Mouse (Mus musculus) heart, adult 2 months (tissue): ENCODE results near the gene Cacna1c.

Experiments used
- CTCF ChIP-seq: fragments of 200-600 bp; IDR thresholded peaks from 2 replicates; pipeline ENCODE4 v1.8.1; 2022; ENCODE audit warnings: antibody characterized with exemption, mild to moderate bottlenecking, moderate library complexity
- EP300 ChIP-seq: fragments of 200-500 bp; IDR thresholded peaks from 2 replicates; pipeline ENCODE4 v1.6.1; 2011; ENCODE audit warnings: low read depth, low read length, control low read depth; ENCODE audit not compliant: insufficient read depth

DNA sequence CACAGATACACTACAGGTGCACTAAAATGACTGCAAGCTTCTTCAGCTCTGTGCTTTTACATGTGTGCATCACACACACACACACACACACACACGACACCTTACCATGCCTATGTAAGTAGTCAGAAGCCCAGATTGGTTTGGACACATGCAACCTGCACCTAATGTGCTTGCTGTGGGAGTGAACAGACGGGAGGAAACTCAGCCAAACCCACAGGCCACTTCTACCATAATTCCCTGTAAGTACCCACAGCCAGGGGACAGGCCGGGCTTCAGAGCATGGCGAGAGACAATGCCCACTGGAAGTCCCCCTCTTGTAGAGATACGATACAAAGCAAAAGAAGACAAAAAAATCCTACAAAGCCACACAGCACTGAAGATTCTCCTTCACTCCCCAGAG, 258.7 kb downstream of the Cacna1c start:
- no peak for TF ChIP-seq CTCF
- no peak for TF ChIP-seq EP300
